Mouse (Mus musculus) embryonic stem cell, embryonic (primary cell): Measurements from ENCODE around the gene Lamtor1.
"Not testable (repeated sequence)": the region's sequence is repeated elsewhere in the genome, so short reads cannot be mapped to it uniquely, and the experiment has no call there.

Experiments
- CTCF ChIA-PET, 4 experiments: fragments of 300-600 bp in 2 of 4; fragments of 350-600 bp in 2 of 4; sonication (Branson Sonifier 250); formaldehyde crosslinking; loops; one replicate each; lab custom pipeline; 2022; ENCODE audit warnings: inconsistent platforms in 2 of 4; lab: Charles Lee
- POLR2A ChIA-PET, 4 experiments: fragments of 300-600 bp in 2 of 4; fragments of 350-600 bp in 2 of 4; sonication (Branson Sonifier 250); formaldehyde crosslinking; loops; one replicate each; lab custom pipeline; 2022; ENCODE audit warnings: antibody characterized with exemption in 4 of 4, inconsistent platforms in 1 of 4; lab: Charles Lee

Lamtor1 gene

GRCm38 (mm10) chr7:101918071-101918470, 12.4 kb downstream of the Lamtor1 start:
- CTCF ChIA-PET, result interaction anchor here (0.6 to 2.3 kb wide), 27 partner anchors 8 to 1298 kb away, joined by 3 to 12 read pairs (median 3); partner anchors contain the start of gene Clpb (in 1 of the 4)
- POLR2A ChIA-PET, result interaction anchor here in 2 of 4 experiments (0.6 to 14.2 kb wide), 18 partner anchors 9 to 116 kb away, joined by 3 to 105 read pairs (median 4); partner anchors contain the start of genes Lamtor1 (in 2 of the 2), Tomt (in 2 of the 2), Anapc15 (in 1 of the 2) and Lrrc51 (in 1 of the 2)

- POLR2A ChIA-PET, result interaction anchor here in 3 of 4 experiments (0.6 to 1.3 kb wide), 7 partner anchors 12 to 276 kb away, joined by 3 to 7 read pairs (median 4); partner anchors contain the start of genes Anapc15 (in 1 of the 3), Lamtor1 (in 1 of the 3) and Tomt (in 1 of the 3)
- CTCF ChIA-PET, result interaction anchor here in 3 of 4 experiments (0.6 to 1.6 kb wide), 9 partner anchors 8 to 536 kb away, joined by 3 to 7 read pairs (median 3); no protein-coding TSS in a partner anchor
These were observed 20.2 kb downstream of the Lamtor1 start for GRCm38 (mm10) chr7:101925892-101926291.

DNA sequence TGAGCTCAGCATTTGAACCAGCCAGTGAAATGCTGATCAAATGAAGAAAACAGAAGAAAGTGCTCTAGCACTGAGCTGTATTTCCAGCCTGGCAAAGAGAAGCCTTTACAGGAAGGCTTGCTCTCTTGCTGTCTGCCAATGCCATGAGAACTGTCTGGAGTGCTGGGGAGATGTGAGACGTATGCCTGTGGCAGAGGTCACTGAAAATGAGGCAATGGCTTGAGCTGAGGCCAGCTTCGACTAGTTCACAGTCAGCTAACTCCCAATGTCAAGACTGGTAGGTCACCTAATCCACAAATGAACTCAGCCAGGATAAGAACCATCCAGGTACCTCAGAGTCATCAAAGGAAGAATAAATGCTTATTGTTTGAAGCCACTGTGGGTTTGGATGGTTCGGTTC, 22.4 kb downstream of the Lamtor1 start:
- CTCF ChIA-PET, result interaction anchor here in 3 of 4 experiments (1.2 to 2.4 kb wide), 3 partner anchors 10 to 184 kb away, joined by 3 to 12 read pairs (median 5); no protein-coding TSS in a partner anchor
- POLR2A ChIA-PET, result interaction anchor here in 3 of 4 experiments (0.6 to 2.5 kb wide), 15 partner anchors 8 to 319 kb away, joined by 3 to 8 read pairs (median 3); partner anchors contain the start of gene Lamtor1 (in 1 of the 3)

GRCm38 (mm10) chr7:101932551-101932950, 26.8 kb downstream of the Lamtor1 start:
- ChIA-PET CTCF (no interaction called here), POLR2A (interaction anchor here in 2 of 4 experiments (0.8 to 1.5 kb wide), 9 partner anchors 10 to 133 kb away, joined by 3 to 5 read pairs (median 4); partner anchors contain the start of genes Lamtor1 (in 1 of the 2), Rnf121 (in 1 of the 2), Xndc1 (in 1 of the 2) and Xntrpc (in 1 of the 2))

DNA sequence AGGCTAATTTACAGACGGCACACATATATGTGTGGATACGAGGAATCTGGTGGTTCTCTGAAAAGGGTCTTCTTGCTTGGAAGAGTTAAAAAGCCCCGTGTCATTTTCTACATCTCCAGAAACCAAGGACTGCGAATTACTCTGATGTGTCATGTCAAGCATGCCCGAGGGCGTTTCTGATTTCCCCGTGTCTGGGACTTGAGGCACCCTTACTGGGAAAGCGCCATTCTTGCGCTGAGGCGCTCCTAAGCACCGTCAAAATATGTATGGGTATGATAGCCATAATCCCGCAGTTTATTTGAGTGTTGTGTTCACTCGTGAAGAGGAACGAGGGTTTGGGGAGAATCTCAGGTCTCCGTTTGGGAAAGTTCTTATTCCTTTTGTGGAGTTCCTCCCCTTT, 27.6 kb downstream of the Lamtor1 start:
- POLR2A ChIA-PET, result interaction anchor here in 2 of 4 experiments (0.8 to 1.5 kb wide), 11 partner anchors 11 to 133 kb away, joined by 3 to 5 read pairs (median 4); partner anchors contain the start of genes Lamtor1 (in 1 of the 2), Rnf121 (in 1 of the 2), Xndc1 (in 1 of the 2) and Xntrpc (in 1 of the 2)
- CTCF ChIA-PET, result no interaction called here

DNA sequence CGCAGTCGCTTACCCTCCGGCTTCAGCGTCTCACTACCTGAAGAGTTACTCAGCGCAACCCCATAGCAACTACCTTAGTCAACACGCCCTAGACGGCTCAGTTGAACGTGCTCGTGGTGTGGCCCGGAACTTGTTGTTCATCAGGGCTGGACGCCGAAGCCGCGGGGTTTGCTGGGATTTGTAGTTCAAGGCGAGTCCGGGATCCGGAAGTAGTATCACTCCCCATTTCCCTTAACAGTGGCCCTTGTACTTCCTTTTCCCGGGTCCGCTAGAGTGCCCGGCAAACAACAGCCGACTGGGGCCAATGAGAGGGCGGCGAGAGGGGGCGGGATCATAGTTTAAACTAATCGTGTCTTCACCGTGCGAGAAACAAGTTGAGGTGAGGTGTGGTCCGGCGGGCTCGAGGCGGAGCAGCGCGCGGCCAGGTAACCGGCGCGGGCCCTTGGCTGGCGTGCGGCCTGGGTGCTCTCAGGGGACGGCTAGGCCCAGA, 28.1 kb downstream of the Lamtor1 start, which contains the start of the genes Lrrc51 and Numa1:
Gene Lrrc51 (minus strand): TSS at position 145 of the 490 bp plus-strand sequence.
Gene Numa1 (plus strand): TSS at position 361 of the 490 bp plus-strand sequence.
- CTCF ChIA-PET, result no interaction called here
- POLR2A ChIA-PET, result interaction anchor here in 2 of 4 experiments (0.6 to 1.5 kb wide), 9 partner anchors 11 to 1072 kb away, joined by 3 to 5 read pairs (median 3); partner anchors contain the start of genes Rnf121 (in 1 of the 2), Xndc1 (in 1 of the 2) and Xntrpc (in 1 of the 2)

- ChIA-PET CTCF (interaction anchor here in 2 of 4 experiments (0.5 to 0.6 kb wide), 2 partner anchors 73 to 80 kb away, joined by 3 read pairs; partner anchors contain the start of gene Anapc15 (in 1 of the 2)), POLR2A (interaction anchor here in 1 of 4 experiments (2.3 kb wide), 1 partner anchor 10 kb away, joined by 9 read pairs; no protein-coding TSS in a partner anchor)
These were observed 30.3 kb downstream of the Lamtor1 start for GRCm38 (mm10) chr7:101935957-101936356.

DNA sequence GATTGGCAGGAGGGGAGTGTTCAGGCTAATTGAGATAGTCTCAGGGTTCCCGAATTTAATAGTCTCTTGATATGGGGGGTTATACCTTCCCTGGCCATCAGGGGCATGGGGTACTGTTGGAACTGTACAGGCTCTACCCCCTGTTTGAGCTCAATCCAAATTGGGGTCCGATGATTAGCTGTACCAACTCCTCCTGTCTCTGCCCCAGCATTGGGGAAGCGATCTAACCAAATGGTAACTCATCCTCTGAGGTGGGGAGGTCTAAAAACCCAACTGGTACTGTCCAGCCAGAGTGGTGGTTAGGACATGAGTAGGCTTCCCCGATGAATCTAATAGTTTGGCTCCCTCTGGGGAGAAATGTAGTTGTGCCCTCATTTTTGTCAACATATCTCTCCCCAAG, 31.3 kb downstream of the Lamtor1 start:
- POLR2A ChIA-PET, result interaction anchor here in 2 of 4 experiments (1.0 to 2.3 kb wide), 6 partner anchors 9 to 274 kb away, joined by 3 to 9 read pairs (median 3); no protein-coding TSS in a partner anchor
- CTCF ChIA-PET, result interaction anchor here in 1 of 4 experiments (0.9 kb wide), 1 partner anchor 270 kb away, joined by 3 read pairs; no protein-coding TSS in a partner anchor

- ChIA-PET CTCF (interaction anchor here in 1 of 4 experiments (0.9 kb wide), 1 partner anchor 271 kb away, joined by 3 read pairs; no protein-coding TSS in a partner anchor), POLR2A (interaction anchor here in 2 of 4 experiments (1.0 to 2.3 kb wide), 6 partner anchors 8 to 273 kb away, joined by 3 to 9 read pairs (median 3); no protein-coding TSS in a partner anchor)
These were observed 31.9 kb downstream of the Lamtor1 start for GRCm38 (mm10) chr7:101937569-101937968.

GRCm38 (mm10) chr7:101938348-101938747, 32.6 kb downstream of the Lamtor1 start:
- POLR2A ChIA-PET, result interaction anchor here in 3 of 4 experiments (0.6 to 2.2 kb wide), 6 partner anchors 10 to 528 kb away, joined by 3 to 5 read pairs (median 4); no protein-coding TSS in a partner anchor
- CTCF ChIA-PET, result interaction anchor here in 1 of 4 experiments (0.6 kb wide), 1 partner anchor 22 kb away, joined by 3 read pairs; no protein-coding TSS in a partner anchor

DNA sequence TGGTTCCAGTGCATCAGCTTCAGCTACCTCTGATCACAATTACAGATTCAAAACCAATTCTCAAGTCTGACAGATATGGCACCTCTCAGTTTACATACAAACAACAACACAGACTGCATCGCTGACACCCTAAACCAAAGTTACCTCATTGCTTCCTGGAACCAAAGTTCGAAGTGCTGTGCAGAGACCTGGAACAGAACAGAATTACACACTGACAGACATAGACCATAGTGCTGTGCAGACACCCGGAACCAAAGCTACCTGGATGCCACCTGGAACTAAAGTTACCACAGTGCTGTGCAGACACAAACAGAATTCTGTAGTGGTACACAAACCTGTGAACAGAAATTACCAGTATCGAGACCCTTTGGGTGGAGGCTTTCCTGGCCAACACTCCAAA, 34.1 kb downstream of the Lamtor1 start:
- CTCF ChIA-PET, result interaction anchor here in 1 of 4 experiments (0.6 to 0.7 kb wide), 2 partner anchors 18 to 96 kb away, joined by 5 to 9 read pairs; no protein-coding TSS in a partner anchor
- POLR2A ChIA-PET, result interaction anchor here in 2 of 4 experiments (0.5 to 2.2 kb wide), 12 partner anchors 9 to 168 kb away, joined by 3 to 8 read pairs (median 4); partner anchors contain the start of genes Rnf121 (in 1 of the 2), Xndc1 (in 1 of the 2) and Xntrpc (in 1 of the 2)

DNA sequence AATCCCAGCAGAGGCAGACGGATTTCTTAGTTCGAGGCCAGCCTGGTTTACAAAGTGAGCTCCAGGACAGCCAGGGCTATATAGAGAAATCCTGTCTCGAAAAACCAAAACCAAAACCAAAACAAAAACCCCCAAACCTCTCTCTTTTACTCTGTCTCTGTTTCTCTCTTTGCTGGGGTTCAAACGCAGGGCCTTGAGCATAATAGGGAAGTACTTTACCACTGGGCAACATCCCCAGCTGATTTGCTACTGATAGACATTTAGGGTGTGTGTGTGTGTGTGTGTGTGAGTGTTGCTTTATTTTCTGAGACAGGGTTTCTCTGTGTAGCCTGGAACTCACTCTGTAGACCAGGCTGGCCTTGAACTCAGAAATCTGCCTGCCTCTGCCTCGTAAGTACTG, 43.3 kb downstream of the Lamtor1 start:
- POLR2A ChIA-PET, result interaction anchor here in 3 of 4 experiments (0.6 to 1.3 kb wide), 4 partner anchors 10 to 478 kb away, joined by 3 to 5 read pairs (median 4); no protein-coding TSS in a partner anchor
- CTCF ChIA-PET, result not testable (repeated sequence)

DNA sequence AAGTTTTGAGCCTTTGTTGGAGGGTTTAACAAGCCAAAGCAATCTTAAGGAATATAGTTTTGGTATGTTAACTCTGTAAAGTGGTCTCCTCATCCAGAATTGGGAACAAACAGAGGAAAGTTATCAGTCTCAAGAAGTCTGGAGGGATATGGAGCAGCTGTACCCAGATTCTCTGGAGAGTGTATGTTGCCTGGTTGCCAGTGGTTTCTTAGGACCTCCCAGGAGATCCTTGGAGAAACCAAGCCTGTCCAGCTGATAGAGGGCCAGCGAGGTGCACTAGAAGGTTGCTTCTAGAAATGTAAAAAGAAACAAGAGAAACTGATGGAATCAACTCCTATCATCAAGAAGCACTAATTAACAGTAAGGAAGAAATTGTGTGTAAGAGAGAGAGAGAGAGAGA, 45.9 kb downstream of the Lamtor1 start:
- ChIA-PET POLR2A (interaction anchor here in 2 of 4 experiments (0.7 to 1.1 kb wide), 2 partner anchors 12 to 264 kb away, joined by 3 read pairs; no protein-coding TSS in a partner anchor), CTCF (interaction anchor here in 1 of 4 experiments (0.6 kb wide), 1 partner anchor 995 kb away, joined by 3 read pairs; no protein-coding TSS in a partner anchor)

GRCm38 (mm10) chr7:101952098-101952497, 46.4 kb downstream of the Lamtor1 start:
- ChIA-PET CTCF (interaction anchor here in 2 of 4 experiments (0.6 to 0.9 kb wide), 4 partner anchors 9 to 1432 kb away, joined by 3 to 6 read pairs (median 4); no protein-coding TSS in a partner anchor), POLR2A (interaction anchor here in 3 of 4 experiments (0.6 to 1.3 kb wide), 6 partner anchors 13 to 182 kb away, joined by 3 to 4 read pairs (median 3); partner anchors contain the start of gene Lamtor1 (in 1 of the 3))

DNA sequence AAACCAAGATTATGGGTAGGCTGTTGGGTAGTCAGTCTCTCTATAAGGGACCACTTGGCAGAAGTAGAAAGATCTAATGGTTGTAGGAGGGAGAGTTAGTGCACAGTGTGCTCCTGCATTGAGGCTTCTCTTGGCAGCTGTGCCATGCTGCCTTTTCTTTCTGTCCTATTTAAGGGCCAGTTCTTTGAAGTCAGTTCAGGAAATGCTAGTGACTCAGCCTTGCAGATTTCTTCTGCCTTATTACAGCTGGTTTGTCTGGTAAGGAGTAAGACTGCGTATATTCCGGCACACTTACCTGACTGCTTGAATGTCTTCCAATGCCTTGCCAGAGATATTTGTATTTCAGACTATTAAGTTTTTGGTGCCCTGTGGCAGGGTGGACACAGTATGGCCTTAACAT, 48.5 kb downstream of the Lamtor1 start:
- CTCF ChIA-PET, result interaction anchor here in 1 of 4 experiments (0.6 kb wide), 1 partner anchor 11 kb away, joined by 4 read pairs; no protein-coding TSS in a partner anchor
- POLR2A ChIA-PET, result interaction anchor here in 1 of 4 experiments (1.0 to 1.1 kb wide), 2 partner anchors 14 to 45 kb away, joined by 3 to 5 read pairs; no protein-coding TSS in a partner anchor

GRCm38 (mm10) chr7:101955276-101955675, 49.6 kb downstream of the Lamtor1 start:
- POLR2A ChIA-PET, result interaction anchor here in 1 of 4 experiments (0.9 to 1.2 kb wide), 2 partner anchors 9 to 13 kb away, joined by 3 read pairs; no protein-coding TSS in a partner anchor
- CTCF ChIA-PET, result no interaction called here

GRCm38 (mm10) chr7:101955862-101956261, 50.2 kb downstream of the Lamtor1 start:
- ChIA-PET CTCF (interaction anchor here in 1 of 4 experiments (1.0 to 1.1 kb wide), 2 partner anchors 12 to 37 kb away, joined by 3 to 4 read pairs; no protein-coding TSS in a partner anchor), POLR2A (interaction anchor here in 1 of 4 experiments (0.7 to 1.2 kb wide), 2 partner anchors 9 to 40 kb away, joined by 3 read pairs; no protein-coding TSS in a partner anchor)
